Mouse (Mus musculus) neural tube, embryonic 14.5 days (tissue): ENCODE measurements around the gene Klhl6. TPM values are rescaled to one million over a fixed set of nuclear protein-coding genes. Genes with fewer than 3 reads are reported as not detected.
"Not testable (repeated sequence)": the region's sequence is repeated elsewhere in the genome, so short reads cannot be mapped to it uniquely, and the experiment has no call there.

Experiments
- ATAC-seq: fragments of 200-750 bp; cut with Nextera tagmentation; 2 replicates; pipeline ENCODE4 v1.8.0; 2017; ENCODE audit warnings: low read depth, mild to moderate bottlenecking, moderate TSS enrichment, moderate library complexity
- H3K27ac ChIP-seq: fragments of 300-500 bp; sonication (generic); 2 replicates; pipeline ENCODE4 v1.5.1; 2014; ENCODE audit warnings: low read depth, mild to moderate bottlenecking, control low read depth, low read length, moderate library complexity, mixed read lengths
- H3K27me3 ChIP-seq: fragments of 300-500 bp; sonication (generic); 2 replicates; pipeline ENCODE4 v1.6.1; 2014; ENCODE audit warnings: low read length; ENCODE audit not compliant: control insufficient read depth, insufficient read depth
- H3K36me3 ChIP-seq: fragments of 300-500 bp; sonication (generic); 2 replicates; pipeline ENCODE4 v1.6.1; 2014; ENCODE audit warnings: low read length, mixed read lengths; ENCODE audit not compliant: control insufficient read depth, insufficient read depth
- H3K4me1 ChIP-seq: fragments of 300-500 bp; sonication (generic); 2 replicates; pipeline ENCODE4 v1.6.1; 2014; ENCODE audit warnings: low read length; ENCODE audit not compliant: control insufficient read depth, insufficient read depth
- H3K4me2 ChIP-seq: fragments of 300-500 bp; sonication (generic); 2 replicates; pipeline ENCODE4 v1.6.1; 2014; ENCODE audit warnings: mild to moderate bottlenecking, low read depth, low read length, control low read depth
- H3K4me3 ChIP-seq: fragments of 300-500 bp; sonication (generic); 2 replicates; pipeline ENCODE4 v1.5.1; 2014; ENCODE audit warnings: low read depth, low read length, control low read depth, mixed read lengths
- H3K9ac ChIP-seq: fragments of 300-500 bp; sonication (generic); replicated peaks from 2 replicates; pipeline ENCODE4 v1.6.1; 2014; ENCODE audit warnings: low read depth, mild to moderate bottlenecking, control low read depth, low read length, mixed read lengths
- H3K9me3 ChIP-seq: fragments of 300-500 bp; sonication (generic); 2 replicates; pipeline ENCODE4 v1.6.1; 2016; ENCODE audit warnings: low read length; ENCODE audit not compliant: control insufficient read depth
- WGBS: fragments of 180-500 bp; shearing (Covaris S2); extraction: QIAGEN DNeasy Blood & Tissue Kit; methylation state at CpG from one replicate; pipeline ENCODE4 v1.1.7; 2014; 5-methylcytosine and 5-hydroxymethylcytosine counted together
- polyA plus RNA-seq: library from polyadenylated mRNA; unstranded; fragments of >200 nt; fragmentation: Nextera tagmentation; extraction: Ambion mirVana; gene quantifications from 2 replicates; pipeline ENCODE4 v1.2.1, GENCODE M21; 2014

Klhl6 gene
- polyA plus RNA-seq = 2.2 and 5.2 TPM in 2 replicates

GRCm38 (mm10) chr16:19982537-19983257 lies at the start of gene Klhl6:
TSS of gene Klhl6 (minus strand) at chr16:19983037.
- Histone ChIP-seq H3K27me3 (no peaks in the 10 kb centered on the region), H3K27ac (no peak within 1 kb of the TSS; the same call in 1 of the 2 replicates), H3K4me2 (no peak within 1 kb of the TSS), H3K4me1 (no peaks in the 10 kb centered on the region), H3K4me3 (no peak within 1 kb of the TSS), H3K36me3 (no peaks in the 10 kb centered on the region), H3K9me3 (no peaks in the 10 kb centered on the region), H3K9ac (no peak within 1 kb of the TSS)
- 78% methylated on average over 14 of the region's 14 CpGs for WGBS
- no peak for ATAC-seq

- not testable (repeated sequence) for H3K9me3 ChIP-seq, ATAC-seq, H3K4me1 ChIP-seq, H3K4me3 ChIP-seq, H3K36me3 ChIP-seq, H3K27me3 ChIP-seq, H3K4me2 ChIP-seq, H3K27ac ChIP-seq, H3K9ac ChIP-seq
- 84% methylated on average over 2 of the region's 4 CpGs for WGBS
Measured at GRCm38 (mm10) chr16:20027241-20027640, 44.4 kb upstream of the Klhl6 start.

- Histone ChIP-seq H3K4me3 (no peak overlapping the region), H3K36me3 (no peaks in the 10 kb centered on the region), H3K27ac (no peak overlapping the region), H3K9ac (no peak overlapping the region), H3K4me1 (no peaks in the 10 kb centered on the region), H3K4me2 (no peak overlapping the region), H3K27me3 (no peaks in the 10 kb centered on the region), H3K9me3 (no peaks in the 10 kb centered on the region)
- no peak for ATAC-seq
- WGBS = 86% methylated on average over 1 of the region's 1 CpGs
Measured at GRCm38 (mm10) chr16:20022821-20023220, 40.0 kb upstream of the Klhl6 start.

GRCm38 (mm10) chr16:20021848-20022247 lies 39.0 kb upstream of the Klhl6 start:
- WGBS = 72% methylated on average over 2 of the region's 2 CpGs
- no peak for ATAC-seq
- H3K4me2 ChIP-seq = no peak overlapping the region
- H3K27ac ChIP-seq = no peak overlapping the region
- H3K27me3 ChIP-seq = no peaks in the 10 kb centered on the region
- no peaks in the 10 kb centered on the region for H3K9me3 ChIP-seq
- no peaks in the 10 kb centered on the region for H3K36me3 ChIP-seq
- H3K4me1 ChIP-seq = no peaks in the 10 kb centered on the region
- H3K9ac ChIP-seq = no peak overlapping the region
- H3K4me3 ChIP-seq = no peak overlapping the region

GRCm38 (mm10) chr16:20012647-20013046 lies 29.8 kb upstream of the Klhl6 start:
- no peak for ATAC-seq
- H3K27ac ChIP-seq = no peak overlapping the region
- no peaks in the 10 kb centered on the region for H3K36me3 ChIP-seq
- no peak overlapping the region for H3K9ac ChIP-seq
- no peak overlapping the region for H3K4me2 ChIP-seq
- no peak overlapping the region for H3K4me3 ChIP-seq
- H3K9me3 ChIP-seq = no peaks in the 10 kb centered on the region
- H3K27me3 ChIP-seq = no peaks in the 10 kb centered on the region
- no peaks in the 10 kb centered on the region for H3K4me1 ChIP-seq

- no peaks in the 10 kb centered on the region; the same call in 1 of the 2 replicates for H3K9me3 ChIP-seq
- no peak overlapping the region for H3K4me3 ChIP-seq
- H3K4me1 ChIP-seq = no peaks in the 10 kb centered on the region
- no peaks in the 10 kb centered on the region for H3K27me3 ChIP-seq
- no peak overlapping the region for H3K27ac ChIP-seq
- ATAC-seq = no peak
- no peak overlapping the region for H3K4me2 ChIP-seq
- no peaks in the 10 kb centered on the region for H3K36me3 ChIP-seq
- H3K9ac ChIP-seq = no peak overlapping the region
- 75% methylated on average over 1 of the region's 1 CpGs for WGBS
Measured at GRCm38 (mm10) chr16:20006066-20006465, 23.2 kb upstream of the Klhl6 start.

- H3K36me3 ChIP-seq, H3K4me1 ChIP-seq, ATAC-seq, H3K9ac ChIP-seq, H3K27ac ChIP-seq, H3K9me3 ChIP-seq, H3K4me2 ChIP-seq, H3K27me3 ChIP-seq, H3K4me3 ChIP-seq: not testable (repeated sequence)
- WGBS = over 99% methylated on average over 8 of the region's 8 CpGs
Measured at GRCm38 (mm10) chr16:20000286-20000685, 17.4 kb upstream of the Klhl6 start.

- Histone ChIP-seq H3K4me1 (no peaks in the 10 kb centered on the region), H3K4me3 (no peak overlapping the region), H3K36me3 (no peaks in the 10 kb centered on the region), H3K9ac (no peak overlapping the region), H3K27ac (no peak overlapping the region), H3K4me2 (no peak overlapping the region), H3K9me3 (no peaks in the 10 kb centered on the region), H3K27me3 (no peaks in the 10 kb centered on the region)
- 89% methylated on average over 7 of the region's 7 CpGs for WGBS
- ATAC-seq = no peak
Measured at GRCm38 (mm10) chr16:19997616-19998015, 14.8 kb upstream of the Klhl6 start.

- not testable (repeated sequence) for H3K27me3 ChIP-seq, H3K4me1 ChIP-seq, H3K9ac ChIP-seq, H3K4me3 ChIP-seq, H3K4me2 ChIP-seq, ATAC-seq, H3K9me3 ChIP-seq, H3K36me3 ChIP-seq, H3K27ac ChIP-seq
- 15% methylated on average over 6 of the region's 6 CpGs for WGBS
Measured at GRCm38 (mm10) chr16:19996913-19997312, 14.1 kb upstream of the Klhl6 start.
